Mouse (Mus musculus) midbrain, embryonic 11.5 days (tissue): ENCODE results near the gene Fam76b. TPM values are rescaled to one million over a fixed set of nuclear protein-coding genes. Genes with fewer than 3 reads are reported as not detected.
"Not testable (repeated sequence)": the region's sequence is repeated elsewhere in the genome, so short reads cannot be mapped to it uniquely, and the experiment has no call there.

Experiments used
- ATAC-seq: fragments of 200-750 bp; cut with Nextera tagmentation; 2 replicates; pipeline ENCODE4 v1.8.0; 2017; ENCODE audit warnings: moderate TSS enrichment, moderate library complexity; ENCODE audit not compliant: low FRiP score
- DNase-seq: peaks from one replicate; pipeline ENCODE4 v3.0.0; 2015; ENCODE audit warnings: low spot score; ENCODE audit errors: missing footprints
- H3K27ac ChIP-seq: fragments of 300-500 bp; sonication (generic); 2 replicates; pipeline ENCODE4 v1.5.1; 2014; ENCODE audit warnings: low read depth, low read length
- H3K27me3 ChIP-seq: fragments of 300-500 bp; sonication (generic); 2 replicates; pipeline ENCODE4 v1.6.1; 2014; ENCODE audit warnings: mild to moderate bottlenecking, low read length, moderate library complexity, mixed read lengths; ENCODE audit not compliant: control insufficient read depth, insufficient read depth
- H3K36me3 ChIP-seq: fragments of 300-500 bp; sonication (generic); 2 replicates; pipeline ENCODE4 v1.6.1; 2014; ENCODE audit warnings: mild to moderate bottlenecking, low read length, moderate library complexity, mixed read lengths; ENCODE audit not compliant: control insufficient read depth, insufficient read depth
- H3K4me1 ChIP-seq: fragments of 300-500 bp; sonication (generic); 2 replicates; pipeline ENCODE4 v1.6.1; 2014; ENCODE audit warnings: low read length; ENCODE audit not compliant: control insufficient read depth, insufficient read depth
- H3K4me2 ChIP-seq: fragments of 300-500 bp; sonication (generic); 2 replicates; pipeline ENCODE4 v1.6.1; 2014; ENCODE audit warnings: mild to moderate bottlenecking, moderate library complexity
- H3K4me3 ChIP-seq: fragments of 300-500 bp; sonication (generic); 2 replicates; pipeline ENCODE4 v1.5.1; 2014; ENCODE audit warnings: low read depth, low read length
- H3K9ac ChIP-seq: fragments of 300-500 bp; sonication (generic); 2 replicates; pipeline ENCODE4 v1.6.1; 2014; ENCODE audit warnings: low read length
- H3K9me3 ChIP-seq: fragments of 300-500 bp; sonication (generic); 2 replicates; pipeline ENCODE4 v1.6.1; 2016; ENCODE audit warnings: low read length; ENCODE audit not compliant: control insufficient read depth
- WGBS: fragments of 180-500 bp; shearing (Covaris S2); extraction: QIAGEN DNeasy Blood & Tissue Kit; methylation state at CpG from one replicate; pipeline ENCODE4 v1.1.7; 2014; 5-methylcytosine and 5-hydroxymethylcytosine counted together
- polyA plus RNA-seq: library from polyadenylated mRNA; unstranded; fragments of >200 nt; fragmentation: Nextera tagmentation; extraction: Ambion mirVana; gene quantifications from 2 replicates; pipeline ENCODE4 v1.2.1, GENCODE M21; 2014

Fam76b gene
- polyA plus RNA-seq, result 28.9 and 33.6 TPM in 2 replicates

DNA sequence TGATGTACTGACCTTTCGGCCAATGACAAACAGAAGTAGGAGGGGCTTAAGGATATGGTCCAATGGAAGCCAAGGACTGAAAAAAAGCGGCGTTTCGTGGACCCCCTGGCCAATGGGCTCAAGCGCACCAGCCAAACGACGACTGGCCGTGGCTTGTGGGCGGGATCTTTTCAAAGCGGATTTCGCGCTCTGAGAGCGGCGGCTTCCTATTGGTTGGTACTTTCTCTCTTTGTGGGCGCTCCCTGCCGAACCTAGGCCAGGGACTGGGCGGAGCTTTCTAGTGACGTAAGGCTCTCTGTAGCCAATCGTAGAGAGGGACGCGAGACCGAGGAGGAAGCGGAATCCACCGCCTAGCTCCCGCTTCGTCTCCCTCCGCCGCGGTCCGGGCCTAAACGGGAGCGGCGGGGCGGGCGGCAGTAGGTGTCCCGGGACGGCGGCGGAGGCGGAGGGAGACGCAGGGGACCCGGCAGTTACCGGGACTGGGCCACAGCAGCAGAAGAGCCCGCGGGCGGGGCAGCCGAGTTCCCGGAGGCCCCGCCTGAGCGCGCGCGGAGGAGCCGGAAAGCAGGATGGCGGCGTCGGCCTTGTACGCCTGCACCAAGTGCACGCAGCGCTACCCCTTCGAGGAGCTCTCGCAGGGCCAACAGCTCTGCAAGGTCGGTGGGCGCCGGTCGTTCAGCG is at the start of gene Fam76b:
Gene Fam76b (plus strand): TSS at position 311 of the 681 bp plus-strand sequence.
- Histone ChIP-seq H3K4me2 (peak within 1 kb of the TSS; percentile 85), H3K9me3 (no peaks in the 10 kb centered on the region), H3K27me3 (no peaks in the 10 kb centered on the region), H3K36me3 (peaks cover 6% of the 10 kb centered on the region; the same call in 1 of the 2 replicates), H3K4me3 (peak within 1 kb of the TSS; percentile 70), H3K4me1 (peaks cover 17% of the 10 kb centered on the region), H3K27ac (peak within 1 kb of the TSS; percentile 93), H3K9ac (peak within 1 kb of the TSS; percentile 97)
- peak; percentile 95 for ATAC-seq
- WGBS, result under 1% methylated on average over 63 of the region's 67 CpGs
- DNase-seq, result peak; percentile 100

DNA sequence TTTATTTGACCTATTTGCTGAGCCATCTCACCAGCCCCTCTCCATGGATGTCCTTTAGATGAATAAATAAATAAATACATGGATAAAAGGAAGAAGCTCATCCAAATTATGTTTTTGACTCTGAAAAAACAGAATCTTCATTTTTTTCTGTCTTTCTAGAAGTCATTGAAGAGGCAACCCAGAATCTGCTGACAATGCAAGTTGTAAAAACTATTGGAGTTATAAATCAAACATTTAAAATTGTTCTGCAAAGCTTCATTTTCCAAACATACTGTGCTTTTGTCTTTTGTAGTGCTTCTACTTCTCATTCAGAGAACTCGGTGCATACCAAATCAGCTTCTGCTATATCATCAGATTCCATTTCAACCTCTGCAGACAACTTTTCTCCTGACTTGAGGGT is 45.5 kb upstream of the Fam76b start:
- H3K27me3 ChIP-seq, result no peaks in the 10 kb centered on the region
- DNase-seq (no peak), ATAC-seq (no peak)
- no peaks in the 10 kb centered on the region for H3K9me3 ChIP-seq
- no peaks in the 10 kb centered on the region; the same call in 1 of the 2 replicates for H3K36me3 ChIP-seq
- no peak overlapping the region for H3K4me2 ChIP-seq
- no peak overlapping the region for H3K27ac ChIP-seq
- H3K4me1 ChIP-seq, result no peaks in the 10 kb centered on the region
- WGBS, result 93% methylated on average over 1 of the region's 1 CpGs
- H3K9ac ChIP-seq, result no peak overlapping the region
- no peak overlapping the region for H3K4me3 ChIP-seq

DNA sequence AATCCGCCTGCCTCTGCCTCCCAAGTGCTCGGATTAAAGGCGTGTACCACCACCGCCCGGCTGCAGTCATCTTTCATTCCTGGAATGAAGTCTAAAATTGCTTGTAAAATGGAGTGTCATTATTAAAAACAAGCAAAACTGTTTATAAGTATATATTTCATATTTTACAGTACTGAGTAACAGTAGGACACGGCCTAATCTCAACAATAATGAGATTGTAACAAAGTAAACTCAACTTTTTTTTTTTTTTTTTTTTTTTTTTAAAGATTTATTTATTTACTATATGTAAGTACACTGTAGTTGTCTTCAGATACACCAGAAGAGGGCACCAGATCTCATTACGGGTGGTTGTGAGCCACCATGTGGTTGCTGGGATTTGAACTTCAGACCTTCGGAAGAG is 36.7 kb upstream of the Fam76b start:
- not testable (repeated sequence) for H3K27me3 ChIP-seq, ATAC-seq, H3K4me3 ChIP-seq, DNase-seq, H3K4me2 ChIP-seq, H3K9me3 ChIP-seq, H3K36me3 ChIP-seq, H3K4me1 ChIP-seq, H3K27ac ChIP-seq, H3K9ac ChIP-seq
- 97% methylated on average over 7 of the region's 8 CpGs for WGBS

DNA sequence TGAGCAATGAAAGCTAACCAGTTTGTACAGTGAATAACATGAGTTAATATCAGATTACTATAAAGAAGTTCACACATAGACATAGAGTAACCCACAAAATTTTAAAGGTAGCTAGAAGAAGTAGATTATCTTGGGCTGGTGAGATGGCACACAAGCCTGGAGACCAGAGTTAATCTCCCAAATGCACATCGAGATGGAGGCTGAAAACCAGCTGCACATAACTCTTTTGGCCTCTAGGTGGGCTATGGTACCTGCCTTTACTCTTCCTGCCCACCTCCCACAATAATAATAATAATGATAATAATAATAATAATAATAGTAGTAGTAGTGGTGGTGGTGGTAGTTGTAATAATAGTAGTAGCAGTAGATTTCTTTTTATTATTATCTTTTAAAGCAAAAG is 33.2 kb upstream of the Fam76b start:
- peaks cover 4% of the 10 kb centered on the region; the same call in 1 of the 2 replicates for H3K36me3 ChIP-seq
- WGBS, result 72% methylated on average over 1 of the region's 1 CpGs

DNA sequence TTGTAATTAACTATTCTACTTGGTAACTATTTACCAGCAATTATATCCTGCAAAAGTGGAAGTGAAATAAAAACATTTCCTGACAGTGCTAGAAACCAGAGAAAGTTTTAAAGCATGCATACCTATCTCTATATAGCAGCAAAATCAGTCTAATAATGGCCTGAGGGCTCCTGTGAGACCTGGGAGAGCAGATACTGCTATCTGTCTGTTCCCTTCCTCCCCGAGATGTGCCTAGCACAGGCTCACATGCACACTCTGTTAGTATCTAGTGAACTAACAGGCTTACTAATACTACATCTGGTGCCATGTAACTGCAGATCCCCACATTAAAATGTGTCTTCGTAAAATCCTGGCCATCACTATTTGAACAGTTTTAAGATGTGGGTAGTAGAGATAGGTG is 32.8 kb upstream of the Fam76b start:
- H3K4me3 ChIP-seq, result no peak overlapping the region
- ATAC-seq (no peak), DNase-seq (peak; percentile 72)
- H3K9ac ChIP-seq, result no peak overlapping the region
- no peaks in the 10 kb centered on the region for H3K4me1 ChIP-seq
- no peak overlapping the region for H3K4me2 ChIP-seq
- H3K27ac ChIP-seq, result no peak overlapping the region
- no peaks in the 10 kb centered on the region for H3K9me3 ChIP-seq
- H3K27me3 ChIP-seq, result no peaks in the 10 kb centered on the region
- peaks cover 6% of the 10 kb centered on the region; the same call in 1 of the 2 replicates for H3K36me3 ChIP-seq
- WGBS, result 91% methylated on average over 2 of the region's 2 CpGs

More for the DNA sequence above, 33.2 kb upstream of the Fam76b start:
- no peak overlapping the region for H3K9ac ChIP-seq
- H3K4me1 ChIP-seq, result no peaks in the 10 kb centered on the region
- no peaks in the 10 kb centered on the region for H3K9me3 ChIP-seq
- no peak overlapping the region for H3K4me3 ChIP-seq
- DNase-seq (no peak), ATAC-seq (no peak)
- no peak overlapping the region for H3K4me2 ChIP-seq
- H3K27ac ChIP-seq, result no peak overlapping the region
- H3K27me3 ChIP-seq, result no peaks in the 10 kb centered on the region

DNA sequence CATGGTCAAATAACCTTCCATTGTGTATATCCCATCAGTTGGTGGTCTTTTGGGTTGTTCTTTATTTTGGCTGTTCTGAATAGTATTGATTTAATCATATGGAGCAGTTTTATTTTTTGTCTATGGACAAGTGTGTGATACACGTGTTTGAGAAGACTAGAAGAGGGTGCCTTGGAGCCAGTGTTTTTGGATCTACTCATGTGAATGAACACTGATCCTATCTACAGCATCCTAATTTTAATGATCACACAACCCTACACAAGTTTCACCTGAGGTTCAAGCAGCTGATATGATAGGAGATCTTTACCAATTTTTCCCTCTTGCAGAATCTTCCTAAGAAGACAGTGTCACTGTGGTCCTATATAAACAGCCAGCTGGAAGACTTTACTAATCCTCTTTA is 23.0 kb upstream of the Fam76b start:
- Histone ChIP-seq H3K9ac (no peak overlapping the region), H3K27ac (no peak overlapping the region), H3K9me3 (no peaks in the 10 kb centered on the region), H3K27me3 (no peaks in the 10 kb centered on the region), H3K4me3 (no peak overlapping the region), H3K36me3 (peaks cover 17% of the 10 kb centered on the region), H3K4me2 (no peak overlapping the region), H3K4me1 (no peaks in the 10 kb centered on the region)
- 80% methylated on average over 1 of the region's 1 CpGs for WGBS
- DNase-seq (peak; percentile 73), ATAC-seq (no peak)

DNA sequence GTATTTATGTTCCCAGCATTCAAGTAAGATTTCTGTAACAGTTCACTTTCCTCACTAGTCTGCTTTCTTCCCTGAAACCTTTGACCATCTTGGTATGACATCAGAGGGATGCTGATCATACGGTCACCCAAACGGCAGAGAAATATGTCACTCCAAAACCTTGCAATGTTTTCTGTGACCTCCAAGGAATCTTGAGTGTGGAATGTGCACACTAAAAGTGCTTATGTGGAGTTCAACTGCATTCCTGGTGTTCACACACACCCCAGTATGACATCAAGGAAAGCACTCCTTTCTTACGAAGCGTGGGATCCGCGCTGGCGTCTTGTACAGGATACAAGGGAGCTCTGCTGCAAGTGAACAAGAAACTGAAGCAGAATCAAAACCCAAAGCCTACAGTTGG is 20.7 kb upstream of the Fam76b start:
- no peak for ATAC-seq
- Histone ChIP-seq H3K36me3 (peaks cover 24% of the 10 kb centered on the region), H3K4me2 (no peak overlapping the region), H3K9ac (no peak overlapping the region), H3K27ac (no peak overlapping the region), H3K4me1 (no peaks in the 10 kb centered on the region), H3K27me3 (no peaks in the 10 kb centered on the region), H3K4me3 (no peak overlapping the region), H3K9me3 (no peaks in the 10 kb centered on the region)
- 93% methylated on average over 7 of the region's 7 CpGs for WGBS
- peak; percentile 86 for DNase-seq

DNA sequence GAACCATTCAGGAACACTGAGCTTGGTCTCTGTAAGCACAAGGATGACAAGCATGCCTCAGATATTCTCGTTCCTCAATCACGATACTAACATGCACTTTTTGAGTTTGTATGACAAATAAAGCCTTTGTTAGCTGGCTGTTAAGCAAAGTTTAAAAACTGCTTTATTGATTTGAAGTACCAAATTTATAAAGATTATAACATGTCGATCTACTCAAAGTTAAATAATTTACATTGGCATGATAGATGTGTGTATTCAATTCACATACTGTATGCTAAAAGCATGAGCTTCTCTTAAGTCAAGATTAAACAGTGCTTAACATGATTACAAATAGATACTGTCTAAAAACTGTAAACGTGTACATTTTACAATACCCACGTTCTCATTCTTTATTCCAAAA is 19.9 kb upstream of the Fam76b start:
- no peak overlapping the region for H3K4me3 ChIP-seq
- no peak overlapping the region for H3K9ac ChIP-seq
- peaks cover 26% of the 10 kb centered on the region for H3K36me3 ChIP-seq
- H3K4me1 ChIP-seq, result no peaks in the 10 kb centered on the region
- no peak for ATAC-seq
- DNase-seq, result peak; percentile 72
- no peaks in the 10 kb centered on the region for H3K9me3 ChIP-seq
- no peak overlapping the region for H3K27ac ChIP-seq
- H3K4me2 ChIP-seq, result no peak overlapping the region
- no peaks in the 10 kb centered on the region for H3K27me3 ChIP-seq
- 95% methylated on average over 5 of the region's 5 CpGs for WGBS

DNA sequence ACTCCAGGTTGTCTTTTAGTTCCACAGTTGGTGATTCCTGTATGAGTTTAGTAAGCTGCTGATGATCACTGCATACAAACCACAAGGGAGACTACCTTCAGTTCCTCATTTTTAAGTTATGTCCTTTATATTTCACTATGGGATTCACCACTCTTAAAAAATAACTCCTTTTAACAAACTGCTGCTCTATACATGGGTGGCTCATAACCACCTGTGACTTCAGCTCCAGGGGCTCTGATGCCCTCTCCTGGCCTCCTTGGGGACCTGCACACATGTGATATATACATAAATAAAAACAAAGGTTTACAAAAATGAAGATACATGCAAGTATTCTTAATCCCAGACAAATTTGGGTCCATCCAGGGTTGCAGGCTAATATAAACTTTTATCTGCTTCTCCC is 17.6 kb upstream of the Fam76b start:
- no peak for ATAC-seq
- H3K9ac ChIP-seq, result no peak overlapping the region
- no peak overlapping the region for H3K27ac ChIP-seq
- H3K4me1 ChIP-seq, result no peaks in the 10 kb centered on the region
- H3K36me3 ChIP-seq, result peaks cover 26% of the 10 kb centered on the region
- no peak for DNase-seq
- H3K9me3 ChIP-seq, result no peaks in the 10 kb centered on the region
- no peaks in the 10 kb centered on the region for H3K27me3 ChIP-seq
- no peak overlapping the region for H3K4me2 ChIP-seq
- H3K4me3 ChIP-seq, result no peak overlapping the region
